Mouse (Mus musculus): ENCODE measurements around the gene Elf3.

DNA sequence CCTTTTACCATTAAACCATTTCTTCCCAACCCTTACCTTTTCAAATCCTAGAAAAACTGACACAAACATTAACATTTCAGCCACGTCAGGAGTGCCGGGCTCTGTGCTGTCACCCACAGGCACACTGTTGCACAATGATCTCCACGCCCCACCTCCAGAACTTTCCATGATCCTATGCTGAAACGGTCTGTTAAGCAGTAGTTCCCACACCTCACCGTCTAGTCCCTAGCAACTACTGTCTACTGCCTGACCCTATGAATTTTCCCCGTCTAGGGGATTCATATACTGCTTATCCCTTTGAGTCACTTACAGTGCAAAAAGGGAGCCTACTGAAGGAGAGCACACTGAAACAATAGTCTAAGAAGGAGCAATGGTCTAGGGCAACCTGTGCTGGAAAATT lies 24.4 kb downstream of the Elf3 start:
- TF ChIP-seq POLR2A (IDR thresholded peaks at IDR 0.05; ENCODE audit: control insufficient read depth, low read depth, low read length) (no peak), CTCF (IDR thresholded peaks at IDR 0.05; ENCODE audit: control insufficient read depth, insufficient read depth, insufficient replicate concordance, low read depth, low read length) (no peak)

Data from testis, adult 2 months (tissue).